Mouse (Mus musculus): ENCODE measurements around the gene Usp15.

- TF ChIP-seq CTCF (IDR thresholded peaks at IDR 0.05; ENCODE audit: control insufficient read depth, insufficient read depth, insufficient replicate concordance, low read depth, low read length) = no peak
- no peak for TF ChIP-seq POLR2A (IDR thresholded peaks at IDR 0.05; ENCODE audit: control insufficient read depth, low read depth, low read length)
Measured at GRCm38 (mm10) chr10:123209517-123209916, 12.7 kb upstream of the Usp15 start.
